Mouse (Mus musculus): ENCODE measurements at regions not wholly inside any gene's neighbourhood (a gene's known extent, or its start where the extent isn't known, plus 50 kb on each side); places are given as distances from the start of the nearest gene placed in this dataset.

GRCm38 (mm10) chr16:50489244-50489643 lies 57.1 kb upstream of the Bbx start:
- TF ChIP-seq CTCF (IDR thresholded peaks at IDR 0.05; ENCODE audit: control insufficient read depth, insufficient read depth, insufficient read length) (no peak), MAX (IDR thresholded peaks at IDR 0.05) (no peak), USF1 (IDR thresholded peaks at IDR 0.05; ENCODE audit: low read depth) (no peak), MYOD1 (IDR thresholded peaks at IDR 0.05; ENCODE audit: control insufficient read depth, insufficient read length, low read depth) (no peak), MYOG (IDR thresholded peaks at IDR 0.05; ENCODE audit: control insufficient read depth, extremely low read depth, insufficient read length) (no peak), CEBPB (IDR thresholded peaks at IDR 0.05; ENCODE audit: low read depth) (no peak), FOSL1 (IDR thresholded peaks at IDR 0.05; ENCODE audit: insufficient read depth, low read length, poor library complexity, severe bottlenecking) (no peak)

All from C2C12 (cell line).